Mouse (Mus musculus): Measurements from ENCODE around the gene Tmem81. TPM values are rescaled to one million over a fixed set of nuclear protein-coding genes. Genes with fewer than 3 reads are reported as not detected.

Tmem81 gene
- polyA plus RNA-seq, 2 experiments, result 1.8 to 3.5 TPM

GRCm38 (mm10) chr1:132479438-132479837 is 26.6 kb upstream of the Tmem81 start:
- ATAC-seq (ENCODE audit: low FRiP score, low read depth), result no peak
- Histone ChIP-seq H3K4me2 (replicated peaks; ENCODE audit: low read depth, low read length, severe bottlenecking) (no peak overlapping the region), H3K27me3 (ENCODE audit: control insufficient read depth, insufficient read depth, low read length) (no peaks in the 10 kb centered on the region), H3K36me3 (ENCODE audit: control insufficient read depth, insufficient read depth, low read length) (no peaks in the 10 kb centered on the region), H3K4me3 (replicated peaks; ENCODE audit: low read length) (no peak overlapping the region), H3K4me1 (ENCODE audit: control insufficient read depth, insufficient read depth, low read length) (peaks cover 8% of the 10 kb centered on the region), H3K27ac (replicated peaks; ENCODE audit: low read depth, low read length) (no peak overlapping the region), H3K9ac (ENCODE audit: low read depth, low read length, severe bottlenecking) (no peak overlapping the region), H3K9me3 (ENCODE audit: control insufficient read depth, low read length) (no peaks in the 10 kb centered on the region)
- DNase-seq (ENCODE audit: low spot score), result no peak
- no peak for TF ChIP-seq POLR2A (IDR thresholded peaks at IDR 0.05; ENCODE audit: borderline replicate concordance, extremely low read depth, insufficient read depth, insufficient read length)
- 92% methylated on average over 1 of the region's 1 CpGs for WGBS

- H3K9me3 ChIP-seq (ENCODE audit: control insufficient read depth, low read length), result no peaks in the 10 kb centered on the region
- H3K36me3 ChIP-seq (ENCODE audit: control insufficient read depth, insufficient read depth, low read length), result peaks cover 5% of the 10 kb centered on the region; the same call in 1 of the 2 replicates
- 84% methylated on average over 2 of the region's 2 CpGs for WGBS
- ATAC-seq (ENCODE audit: low FRiP score, low read depth) (no peak), DNase-seq (ENCODE audit: low spot score) (no peak)
- TF ChIP-seq POLR2A (IDR thresholded peaks at IDR 0.05; ENCODE audit: borderline replicate concordance, extremely low read depth, insufficient read depth, insufficient read length), result no peak
- no peak overlapping the region for H3K9ac ChIP-seq (ENCODE audit: low read depth, low read length, severe bottlenecking)
- no peak overlapping the region for H3K4me3 ChIP-seq (replicated peaks; ENCODE audit: low read length)
- peaks cover 8% of the 10 kb centered on the region for H3K4me1 ChIP-seq (ENCODE audit: control insufficient read depth, insufficient read depth, low read length)
- no peak overlapping the region for H3K4me2 ChIP-seq (replicated peaks; ENCODE audit: low read depth, low read length, severe bottlenecking)
- H3K27me3 ChIP-seq (ENCODE audit: control insufficient read depth, insufficient read depth, low read length), result no peaks in the 10 kb centered on the region
- H3K27ac ChIP-seq (replicated peaks; ENCODE audit: low read depth, low read length), result no peak overlapping the region
Observed at GRCm38 (mm10) chr1:132481619-132482018, 24.4 kb upstream of the Tmem81 start.

GRCm38 (mm10) chr1:132483234-132483633 is 22.8 kb upstream of the Tmem81 start:
- H3K9me3 ChIP-seq (ENCODE audit: control insufficient read depth, low read length), result no peaks in the 10 kb centered on the region
- no peaks in the 10 kb centered on the region for H3K27me3 ChIP-seq (ENCODE audit: control insufficient read depth, insufficient read depth, low read length)
- H3K4me3 ChIP-seq (replicated peaks; ENCODE audit: low read length), result no peak overlapping the region
- H3K4me2 ChIP-seq (replicated peaks; ENCODE audit: low read depth, low read length, severe bottlenecking), result no peak overlapping the region
- 91% methylated on average over 3 of the region's 3 CpGs for WGBS
- peaks cover 12% of the 10 kb centered on the region; the same call in 1 of the 2 replicates for H3K36me3 ChIP-seq (ENCODE audit: control insufficient read depth, insufficient read depth, low read length)
- DNase-seq (ENCODE audit: low spot score) (no peak), ATAC-seq (ENCODE audit: low FRiP score, low read depth) (no peak)
- no peak for TF ChIP-seq POLR2A (IDR thresholded peaks at IDR 0.05; ENCODE audit: borderline replicate concordance, extremely low read depth, insufficient read depth, insufficient read length)
- no peak overlapping the region for H3K9ac ChIP-seq (ENCODE audit: low read depth, low read length, severe bottlenecking)
- H3K4me1 ChIP-seq (ENCODE audit: control insufficient read depth, insufficient read depth, low read length), result peaks cover 3% of the 10 kb centered on the region
- H3K27ac ChIP-seq (replicated peaks; ENCODE audit: low read depth, low read length), result no peak overlapping the region

- no peaks in the 10 kb centered on the region for H3K9me3 ChIP-seq (ENCODE audit: control insufficient read depth, low read length)
- 92% methylated on average over 6 of the region's 6 CpGs for WGBS
- H3K4me1 ChIP-seq (ENCODE audit: control insufficient read depth, insufficient read depth, low read length), result no peaks in the 10 kb centered on the region
- H3K4me2 ChIP-seq (replicated peaks; ENCODE audit: low read depth, low read length, severe bottlenecking), result no peak overlapping the region
- H3K4me3 ChIP-seq (replicated peaks; ENCODE audit: low read length), result no peak overlapping the region
- H3K27me3 ChIP-seq (ENCODE audit: control insufficient read depth, insufficient read depth, low read length), result no peaks in the 10 kb centered on the region
- no peak for TF ChIP-seq POLR2A (IDR thresholded peaks at IDR 0.05; ENCODE audit: borderline replicate concordance, extremely low read depth, insufficient read depth, insufficient read length)
- ATAC-seq (ENCODE audit: low FRiP score, low read depth), result no peak
- H3K36me3 ChIP-seq (ENCODE audit: control insufficient read depth, insufficient read depth, low read length), result peaks cover 17% of the 10 kb centered on the region; the same call in 1 of the 2 replicates
- H3K27ac ChIP-seq (replicated peaks; ENCODE audit: low read depth, low read length), result no peak overlapping the region
- no peak for DNase-seq (ENCODE audit: low spot score)
- no peak overlapping the region for H3K9ac ChIP-seq (ENCODE audit: low read depth, low read length, severe bottlenecking)
Observed at GRCm38 (mm10) chr1:132483759-132484158, 22.3 kb upstream of the Tmem81 start.

- no peak overlapping the region for H3K4me2 ChIP-seq (replicated peaks; ENCODE audit: low read depth, low read length, severe bottlenecking)
- ATAC-seq (ENCODE audit: low FRiP score, low read depth) (no peak), DNase-seq (ENCODE audit: low spot score) (no peak)
- H3K4me3 ChIP-seq (replicated peaks; ENCODE audit: low read length), result no peak overlapping the region
- no peaks in the 10 kb centered on the region for H3K27me3 ChIP-seq (ENCODE audit: control insufficient read depth, insufficient read depth, low read length)
- 84% methylated on average over 2 of the region's 2 CpGs for WGBS
- H3K9me3 ChIP-seq (ENCODE audit: control insufficient read depth, low read length), result no peaks in the 10 kb centered on the region
- H3K27ac ChIP-seq (replicated peaks; ENCODE audit: low read depth, low read length), result no peak overlapping the region
- H3K36me3 ChIP-seq (ENCODE audit: control insufficient read depth, insufficient read depth, low read length), result peaks cover 79% of the 10 kb centered on the region
- TF ChIP-seq POLR2A (IDR thresholded peaks at IDR 0.05; ENCODE audit: borderline replicate concordance, extremely low read depth, insufficient read depth, insufficient read length), result no peak
- no peaks in the 10 kb centered on the region for H3K4me1 ChIP-seq (ENCODE audit: control insufficient read depth, insufficient read depth, low read length)
- no peak overlapping the region for H3K9ac ChIP-seq (ENCODE audit: low read depth, low read length, severe bottlenecking)
Observed at GRCm38 (mm10) chr1:132500535-132500934, 5.5 kb upstream of the Tmem81 start.

DNA sequence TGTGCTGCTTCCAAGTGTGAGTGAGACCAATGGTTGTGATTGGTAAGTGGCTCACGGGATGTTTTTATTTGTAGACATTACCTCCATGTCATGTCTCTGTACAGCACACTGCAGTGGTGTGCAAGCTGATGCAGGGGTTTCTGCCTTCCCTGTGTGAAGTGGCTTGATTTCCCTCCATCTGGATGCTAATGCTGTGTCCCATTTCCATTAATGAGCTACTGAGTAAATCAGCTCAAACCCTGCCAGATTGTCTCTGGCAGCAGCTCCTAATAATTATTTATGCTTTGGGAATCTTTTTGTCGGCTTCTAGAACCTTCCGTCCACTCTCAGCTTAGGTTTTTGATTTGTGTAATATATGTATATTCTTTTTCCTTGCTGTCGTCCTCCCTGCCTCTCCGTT is 875 bp upstream of the Tmem81 start:
- no peak for TF ChIP-seq POLR2A (IDR thresholded peaks at IDR 0.05; ENCODE audit: borderline replicate concordance, extremely low read depth, insufficient read depth, insufficient read length)
- peaks cover 75% of the 10 kb centered on the region for H3K36me3 ChIP-seq (ENCODE audit: control insufficient read depth, insufficient read depth, low read length)
- H3K9ac ChIP-seq (ENCODE audit: low read depth, low read length, severe bottlenecking), result no peak overlapping the region
- H3K27me3 ChIP-seq (ENCODE audit: control insufficient read depth, insufficient read depth, low read length), result no peaks in the 10 kb centered on the region
- H3K9me3 ChIP-seq (ENCODE audit: control insufficient read depth, low read length), result no peaks in the 10 kb centered on the region
- no peak overlapping the region for H3K4me2 ChIP-seq (replicated peaks; ENCODE audit: low read depth, low read length, severe bottlenecking)
- WGBS, result 93% methylated on average over 5 of the region's 5 CpGs
- H3K4me1 ChIP-seq (ENCODE audit: control insufficient read depth, insufficient read depth, low read length), result no peaks in the 10 kb centered on the region
- H3K4me3 ChIP-seq (replicated peaks; ENCODE audit: low read length), result no peak overlapping the region
- H3K27ac ChIP-seq (replicated peaks; ENCODE audit: low read depth, low read length), result no peak overlapping the region
- no peak for ATAC-seq (ENCODE audit: low FRiP score, low read depth)
- no peak for DNase-seq (ENCODE audit: low spot score)
